Mouse (Mus musculus) ES-E14 (cell line): ENCODE data around the gene Emb. TPM values are rescaled to one million over a fixed set of nuclear protein-coding genes. Genes with fewer than 3 reads are reported as not detected.

ENCODE experiments used
- DNase-seq: peaks from one replicate; pipeline ENCODE4 v3.0.0-alpha.2; 2013; ENCODE audit warnings: low read depth, low spot score
- H3K27ac ChIP-seq: 2 replicates; pipeline ENCODE4 v1.5.1; 2012; ENCODE audit warnings: low read depth, mild to moderate bottlenecking, low read length, moderate library complexity, mixed read lengths; ENCODE audit not compliant: poor library complexity, insufficient read depth, severe bottlenecking
- H3K36me3 ChIP-seq: 2 replicates; pipeline ENCODE4 v1.6.1; 2012; ENCODE audit warnings: mild to moderate bottlenecking, low read length, moderate library complexity, mixed read lengths; ENCODE audit not compliant: control insufficient read depth, poor library complexity, insufficient read depth, severe bottlenecking
- H3K4me1 ChIP-seq, 2 experiments: fragments of 150-350 bp in 1 of 2; sonication (generic) in 1 of 2; 2 replicates each; pipeline ENCODE4 v1.6.1; 2012; ENCODE audit warnings: low read length in 2 of 2, mild to moderate bottlenecking in 1 of 2, mixed read lengths in 1 of 2; ENCODE audit not compliant: control insufficient read depth in 2 of 2, insufficient read depth in 2 of 2, poor library complexity in 1 of 2
- H3K4me3 ChIP-seq, 2 experiments: fragments of 150-350 bp in 1 of 2; sonication (generic) in 1 of 2; 2 replicates each; pipeline ENCODE4 v1.5.1; 2012; ENCODE audit warnings: low read length in 2 of 2, low read depth in 1 of 2, mild to moderate bottlenecking in 1 of 2, mixed read lengths in 1 of 2; ENCODE audit not compliant: insufficient read depth in 1 of 2, poor library complexity in 1 of 2, severe bottlenecking in 1 of 2
- H3K9ac ChIP-seq: 2 replicates; pipeline ENCODE4 v1.6.1; 2012; ENCODE audit warnings: low read depth, mild to moderate bottlenecking, low read length, mixed read lengths; ENCODE audit not compliant: poor library complexity, insufficient read depth, severe bottlenecking
- H3K9me3 ChIP-seq: fragments of 150-350 bp; sonication (generic); 2 replicates; pipeline ENCODE4 v1.6.1; 2012; ENCODE audit warnings: low read depth, mild to moderate bottlenecking, low read length; ENCODE audit not compliant: control insufficient read depth, insufficient read depth
- CHD2 ChIP-seq: IDR thresholded peaks from 2 replicates; pipeline ENCODE4 v1.6.1; 2014; ENCODE audit warnings: mild to moderate bottlenecking, low read depth, low read length, inconsistent platforms
- HCFC1 ChIP-seq: IDR thresholded peaks from 2 replicates; pipeline ENCODE4 v1.6.1; 2012; ENCODE audit warnings: low read length, inconsistent platforms, borderline replicate concordance; ENCODE audit not compliant: insufficient read depth
- MAFK ChIP-seq: IDR thresholded peaks from 2 replicates; pipeline ENCODE4 v1.6.1; 2014; ENCODE audit warnings: mild to moderate bottlenecking, low read depth, low read length, inconsistent platforms; ENCODE audit not compliant: insufficient read depth
- ZC3H11A ChIP-seq: IDR thresholded peaks from 2 replicates; pipeline ENCODE4 v1.6.1; 2012; ENCODE audit warnings: low read depth, mild to moderate bottlenecking, inconsistent platforms, low read length, borderline replicate concordance
- ZNF384 ChIP-seq: IDR thresholded peaks from 2 replicates; pipeline ENCODE4 v1.6.1; 2012; ENCODE audit warnings: low read depth, low read length, inconsistent platforms
- in situ Hi-C, 2 experiments: fragments of 600-800 bp; cut with MboI; formaldehyde crosslinking; loops; one replicate each; pipeline ENCODE4 v1.15.1; 2025; ENCODE audit warnings: low sequenced_read_pairs in 2 of 2, inconsistent platforms in 1 of 2; ENCODE audit not compliant: unreplicated experiment in 2 of 2
- total RNA-seq: library from RNA; depleted of rRNA; stranded (reverse); fragments of 300-350 nt; gene quantifications from 2 replicates; pipeline ENCODE4 v1.2.3, GENCODE M21; 2012

The Emb gene
- total RNA-seq, 1 experiment, result 144 TPM

- H3K9me3 ChIP-seq, result no peaks in the 10 kb centered on the region
- peaks cover 9% of the 10 kb centered on the region; the same call in 1 of the 2 replicates for H3K36me3 ChIP-seq
- in situ Hi-C loops, result no loop called here
- no peak for DNase-seq
- no peak for TF ChIP-seq MAFK
- TF ChIP-seq CHD2, result no peak
- TF ChIP-seq HCFC1, result no peak
- TF ChIP-seq ZNF384, result no peak
- TF ChIP-seq ZC3H11A, result no peak
- peak overlapping the region in 1 of 2 experiments; percentile 43; a peak in 2 of 4 replicates for H3K4me3 ChIP-seq
- no peak overlapping the region for H3K27ac ChIP-seq
- no peak overlapping the region; the same call in 1 of the 2 replicates for H3K9ac ChIP-seq
- H3K4me1 ChIP-seq, result peaks cover 5 to 10% of the 10 kb centered on the region in 2 experiments; a peak in 3 of 4 replicates
Observed at GRCm38 (mm10) chr13:117223125-117223524, 14.8 kb downstream of the Emb start.

DNA sequence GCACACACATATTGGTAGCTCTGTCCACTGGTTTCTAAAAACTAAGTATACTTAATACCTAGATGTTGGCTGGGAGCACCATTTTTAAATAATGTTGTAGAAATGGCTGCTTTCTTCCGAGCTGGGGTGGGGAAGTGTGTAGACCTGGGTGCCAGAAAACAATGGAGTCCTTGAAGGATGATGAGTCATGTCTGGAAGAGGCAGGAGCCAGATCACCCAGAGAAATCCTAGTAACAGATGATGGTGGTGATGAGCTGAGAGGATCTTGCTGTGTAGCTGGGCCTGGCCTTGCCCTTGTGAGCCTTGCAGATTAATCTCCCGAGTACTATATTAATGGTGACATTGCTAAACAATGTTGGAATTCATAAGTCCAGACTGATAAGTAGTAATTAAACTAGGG, 16.6 kb downstream of the Emb start:
- no peak for DNase-seq
- Histone ChIP-seq H3K9ac (no peak overlapping the region), H3K4me3 (no peak overlapping the region), H3K27ac (no peak overlapping the region), H3K4me1 (peaks cover 3 to 6% of the 10 kb centered on the region in 2 experiments; a peak in 3 of 4 replicates), H3K9me3 (no peaks in the 10 kb centered on the region), H3K36me3 (peaks cover 12% of the 10 kb centered on the region; the same call in 1 of the 2 replicates)
- TF ChIP-seq ZC3H11A (no peak), MAFK (no peak), CHD2 (no peak), ZNF384 (no peak), HCFC1 (no peak)
- in situ Hi-C loops, result no loop called here

- in situ Hi-C loops, result no loop called here
- DNase-seq, result no peak
- Histone ChIP-seq H3K4me1 (peaks cover 3 to 6% of the 10 kb centered on the region in 2 experiments; a peak in 3 of 4 replicates), H3K4me3 (no peak overlapping the region), H3K36me3 (peaks cover 12% of the 10 kb centered on the region; the same call in 1 of the 2 replicates), H3K9ac (no peak overlapping the region), H3K9me3 (no peaks in the 10 kb centered on the region), H3K27ac (no peak overlapping the region)
- TF ChIP-seq ZNF384, result no peak
- no peak for TF ChIP-seq MAFK
- no peak for TF ChIP-seq CHD2
- TF ChIP-seq HCFC1, result no peak
- no peak for TF ChIP-seq ZC3H11A
Observed at GRCm38 (mm10) chr13:117225561-117225960, 17.2 kb downstream of the Emb start.

DNA sequence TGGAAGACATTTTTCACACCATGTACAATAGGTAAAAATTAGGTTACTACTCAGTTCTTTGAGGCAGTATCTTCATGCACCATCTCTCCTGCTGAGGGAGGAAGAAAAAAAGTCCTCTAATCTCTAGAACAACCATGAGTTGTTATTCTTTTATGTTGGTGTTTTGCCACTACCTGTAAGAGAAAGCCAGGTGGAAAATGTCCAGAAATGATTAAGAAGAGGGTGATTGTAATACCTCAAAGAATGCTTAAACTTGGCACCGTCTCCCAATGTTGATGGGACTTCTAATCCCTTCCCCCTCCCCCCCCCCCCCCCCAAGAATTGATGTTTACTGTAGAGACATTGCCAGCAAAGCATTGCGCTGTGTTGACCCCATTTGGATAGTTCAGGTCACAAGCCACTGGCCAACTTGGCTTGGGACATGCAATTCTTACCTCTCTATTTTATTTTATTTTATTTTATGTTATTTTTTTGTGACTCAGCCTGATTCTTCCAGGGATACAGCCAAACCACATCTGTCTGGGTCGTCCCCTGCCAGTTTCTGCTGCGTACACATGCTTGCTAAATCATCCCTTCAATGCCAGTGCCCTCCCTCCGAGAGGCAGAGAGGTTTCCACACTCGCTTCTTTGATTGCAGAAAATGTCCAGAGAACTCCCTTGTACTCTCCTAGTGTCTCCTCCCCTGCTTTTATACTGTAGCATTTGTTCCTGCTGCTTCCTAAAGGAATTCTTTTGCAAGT, 22.2 kb downstream of the Emb start:
- in situ Hi-C loops, result no loop called here
- no peak for DNase-seq

More for the DNA sequence above, 22.2 kb downstream of the Emb start:
- Histone ChIP-seq H3K36me3 (peaks cover 8% of the 10 kb centered on the region; the same call in 1 of the 2 replicates), H3K9me3 (no peaks in the 10 kb centered on the region), H3K4me1 (peaks cover 2 to 5% of the 10 kb centered on the region in 2 experiments; a peak in 2 of 4 replicates), H3K27ac (no peak overlapping the region), H3K4me3 (no peak overlapping the region), H3K9ac (no peak overlapping the region)
- TF ChIP-seq MAFK, result no peak
- TF ChIP-seq CHD2, result no peak
- no peak for TF ChIP-seq ZNF384
- no peak for TF ChIP-seq ZC3H11A
- TF ChIP-seq HCFC1, result no peak
